Mouse (Mus musculus) retina, postnatal 1 day (tissue): Measurements from ENCODE around the gene Armc6.
A peak's percentile ranks its signal among the peaks of the same experiment; 100 is the strongest.

ENCODE experiments used
- DNase-seq: peaks from one replicate; pipeline ENCODE4 v3.0.0-alpha.2; 2012

The Armc6 gene

DNA sequence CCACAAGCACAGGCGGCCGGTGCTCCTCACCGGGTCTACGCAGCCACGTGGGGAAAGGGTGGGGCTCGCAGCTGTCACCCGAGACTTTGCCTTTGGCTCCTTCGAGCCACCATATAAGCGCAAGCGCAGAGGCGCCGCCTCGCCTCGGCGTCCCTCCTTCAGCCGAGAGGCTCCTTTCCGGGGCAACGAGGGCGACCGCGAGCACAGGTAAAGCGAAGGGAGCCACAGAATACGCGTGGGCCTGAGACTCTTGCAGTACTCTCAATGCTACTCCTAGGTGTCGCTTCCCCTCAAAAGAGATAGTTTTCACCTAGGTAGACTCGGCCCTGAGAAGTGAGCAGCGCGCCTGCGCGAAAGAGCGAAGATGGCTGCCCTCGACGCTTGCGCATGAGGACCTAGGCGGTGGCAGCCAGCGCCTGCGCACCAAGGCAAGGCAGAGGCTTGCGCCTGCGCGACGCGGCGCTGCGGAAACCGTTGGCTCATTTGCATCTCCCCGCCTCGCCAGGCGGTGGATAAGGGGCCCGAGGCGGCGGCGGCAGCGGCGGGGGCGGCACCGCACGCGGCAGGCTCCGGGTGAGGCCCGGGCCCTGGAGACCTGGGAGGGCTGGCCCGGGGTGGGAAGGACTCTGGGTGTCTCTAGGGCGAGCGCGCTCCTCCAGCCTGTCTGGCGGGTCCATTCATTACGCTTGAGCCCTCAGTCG, at the start of gene Armc6, which contains the start of gene Sugp2:
Gene Armc6 (minus strand): TSS at position 387 of the 701 bp plus-strand sequence.
Gene Sugp2 (plus strand): TSS at position 147 of the 701 bp plus-strand sequence.
- DNase-seq = peak; percentile 98

DNA sequence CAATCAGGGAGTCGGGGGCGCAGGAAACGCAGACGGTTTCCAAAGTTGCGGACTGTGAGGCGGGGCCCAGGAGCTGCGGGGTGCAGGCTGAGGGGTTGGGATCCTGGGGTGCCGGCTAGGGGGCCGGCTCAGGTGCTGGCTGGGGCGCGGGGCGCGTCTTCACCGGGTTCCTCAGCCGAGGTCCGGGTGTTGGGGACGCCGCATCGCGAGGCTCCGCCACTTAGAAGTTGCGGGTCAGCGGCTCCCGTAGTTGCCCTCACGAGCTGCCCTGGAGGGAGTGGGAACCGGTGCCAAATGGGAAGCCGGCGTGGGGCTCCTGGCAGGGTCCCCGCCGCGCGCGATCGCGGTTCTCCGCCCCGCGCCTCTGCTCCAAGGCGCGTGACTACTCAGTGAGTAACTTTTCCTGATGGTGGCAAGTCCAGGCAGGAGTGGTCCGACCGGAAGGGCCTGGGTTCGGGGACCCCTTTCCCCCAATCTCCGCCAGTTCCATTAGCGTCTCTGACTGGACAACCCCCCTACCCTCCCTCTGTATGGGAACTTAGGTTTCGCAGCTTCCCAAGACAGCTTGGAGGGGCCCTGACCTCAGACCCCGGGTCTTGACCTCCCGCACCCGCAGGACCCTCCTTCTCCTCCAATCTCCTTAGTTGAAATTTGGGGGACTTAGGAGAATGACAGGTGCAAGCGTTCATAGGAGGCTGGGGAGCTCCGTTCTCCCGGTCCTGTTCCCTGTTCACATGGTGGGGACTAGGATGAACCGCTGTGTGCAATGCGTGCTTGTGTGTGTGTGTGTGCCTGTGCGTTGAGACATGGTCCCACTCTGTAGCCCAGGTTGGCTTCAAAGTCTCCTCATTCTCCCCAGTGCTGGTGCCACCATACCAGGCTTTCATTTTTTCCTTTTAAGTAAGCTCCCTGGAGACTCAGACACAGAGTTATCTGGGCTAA, 49.1 kb upstream of the Armc6 start:
- DNase-seq = peak; percentile 32

DNA sequence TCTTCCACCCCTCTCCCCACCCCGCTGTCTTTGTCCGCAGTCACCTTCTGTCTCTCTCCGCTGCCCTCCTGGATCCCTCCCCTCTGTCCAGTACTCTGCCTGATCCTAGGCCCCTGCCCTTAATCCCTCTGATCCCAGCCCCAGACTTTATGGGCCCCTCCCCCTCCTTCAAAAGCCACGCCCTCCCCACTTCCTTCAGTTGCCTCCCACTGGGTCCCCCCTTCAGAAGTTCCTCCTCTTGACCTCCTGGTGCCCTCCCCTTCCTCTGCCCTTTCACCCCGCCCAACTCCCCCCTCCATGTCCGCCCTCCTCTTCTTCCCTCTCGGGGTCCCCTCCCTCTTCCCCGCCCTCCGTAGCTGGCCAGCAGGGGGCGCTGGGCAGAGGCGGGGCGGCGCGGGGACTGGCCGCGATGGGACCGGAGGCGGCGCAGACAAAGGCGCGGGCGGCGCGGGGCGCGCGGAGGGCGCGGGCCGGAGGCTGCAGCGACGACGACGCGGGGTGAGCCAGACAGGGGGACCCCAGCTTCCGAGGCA, 48.4 kb upstream of the Armc6 start, which contains the start of gene Homer3:
Gene Homer3 (plus strand): TSS at position 225 of the 533 bp plus-strand sequence.
- DNase-seq = peak; percentile 98

DNA sequence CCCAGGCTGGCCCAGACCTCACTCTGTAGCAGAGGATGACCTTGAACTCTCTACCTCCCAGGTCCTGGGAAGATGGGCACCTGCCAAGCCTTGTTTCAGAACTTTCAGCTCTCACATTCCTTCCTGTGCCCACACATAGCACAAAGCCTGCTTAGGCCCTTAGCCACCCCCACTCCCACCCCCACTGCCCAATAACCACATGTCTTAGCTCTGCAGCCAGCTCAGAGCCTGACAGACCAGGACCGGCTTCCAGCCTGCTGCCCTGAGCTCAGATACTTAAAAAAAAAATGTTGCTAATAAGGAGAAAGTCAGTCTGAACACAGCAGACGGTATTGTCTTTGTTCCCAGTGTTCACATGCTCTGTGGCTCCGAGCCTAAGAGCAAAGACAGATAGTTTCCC, 46.7 kb upstream of the Armc6 start:
- no peak for DNase-seq

DNA sequence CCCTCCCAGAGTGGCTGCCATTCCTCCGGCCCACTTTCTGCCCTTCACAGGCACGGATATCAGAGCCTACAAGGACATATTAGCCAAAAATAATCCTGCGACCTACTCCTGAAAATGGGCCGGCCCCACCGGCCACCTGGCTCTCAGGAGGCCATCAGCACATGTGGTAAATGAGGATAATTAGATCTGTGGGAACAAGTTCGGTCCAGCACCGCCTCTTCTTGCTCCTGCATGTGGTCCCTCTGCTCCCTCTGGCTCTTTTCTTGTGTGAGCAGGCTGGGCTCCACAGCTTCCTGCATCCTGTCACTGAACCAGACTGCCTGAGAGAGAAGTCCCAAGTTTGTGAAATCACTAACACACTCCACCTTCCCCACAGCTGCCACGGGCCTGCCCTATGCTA, 45.0 kb upstream of the Armc6 start:
- no peak for DNase-seq

DNA sequence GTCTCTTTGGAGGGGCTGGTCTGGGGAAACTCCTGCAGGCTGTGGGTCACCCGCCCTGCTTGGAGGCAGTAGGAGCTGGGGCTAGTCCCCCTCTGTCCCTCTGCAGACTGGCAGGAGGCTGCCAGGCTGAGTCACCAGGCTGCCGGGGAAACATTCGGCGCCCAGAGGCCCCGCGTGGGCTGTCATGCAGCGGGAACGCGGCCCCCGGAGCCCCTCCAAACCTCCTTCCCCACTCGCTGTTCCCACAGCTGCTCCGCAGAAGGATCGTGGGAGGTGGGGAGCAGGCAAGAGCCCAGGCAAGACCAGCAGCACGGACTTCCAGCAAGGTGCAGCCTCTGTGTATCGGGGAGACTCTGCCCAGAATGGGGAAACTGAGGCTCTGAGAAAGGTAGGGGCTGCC, 43.9 kb upstream of the Armc6 start:
- DNase-seq = no peak

DNA sequence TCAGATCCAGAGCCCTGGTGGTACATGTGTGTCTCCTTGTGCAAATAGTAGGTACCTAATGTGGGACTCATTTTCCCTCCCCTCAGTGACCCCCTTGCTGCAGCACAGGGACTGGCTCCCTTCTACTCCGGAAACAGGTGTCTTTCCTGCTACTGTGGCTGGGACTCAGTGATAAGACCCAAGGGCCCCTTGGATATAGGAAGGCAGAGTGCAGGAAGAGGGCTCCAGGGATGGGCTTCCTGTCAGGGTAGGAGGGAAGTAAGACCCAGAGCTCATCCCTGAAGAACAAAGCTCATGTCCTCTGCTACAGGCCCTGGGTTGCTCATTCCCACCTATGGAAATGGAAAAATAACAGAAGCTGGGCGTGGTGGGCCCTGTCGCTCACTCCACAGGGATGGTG, 42.2 kb upstream of the Armc6 start:
- no peak for DNase-seq

DNA sequence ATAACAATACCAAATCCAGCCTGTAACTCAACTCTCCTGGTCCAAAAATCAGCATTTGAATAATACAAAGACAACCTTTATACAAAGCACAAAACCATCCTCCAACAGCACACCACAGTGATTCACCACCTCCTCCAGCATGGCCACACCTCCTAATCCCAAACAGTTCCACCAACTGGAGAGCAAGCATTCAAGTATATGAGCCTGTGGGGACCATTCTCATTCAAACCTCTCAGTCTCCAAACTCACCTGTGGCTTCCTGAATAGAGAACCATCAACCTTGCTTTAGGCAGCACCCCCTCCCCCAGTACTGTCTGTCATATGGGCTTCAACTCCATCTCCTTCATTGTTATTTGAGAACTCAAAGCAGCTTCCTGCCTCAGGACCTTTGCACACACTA, 40.1 kb upstream of the Armc6 start:
- no peak for DNase-seq

DNA sequence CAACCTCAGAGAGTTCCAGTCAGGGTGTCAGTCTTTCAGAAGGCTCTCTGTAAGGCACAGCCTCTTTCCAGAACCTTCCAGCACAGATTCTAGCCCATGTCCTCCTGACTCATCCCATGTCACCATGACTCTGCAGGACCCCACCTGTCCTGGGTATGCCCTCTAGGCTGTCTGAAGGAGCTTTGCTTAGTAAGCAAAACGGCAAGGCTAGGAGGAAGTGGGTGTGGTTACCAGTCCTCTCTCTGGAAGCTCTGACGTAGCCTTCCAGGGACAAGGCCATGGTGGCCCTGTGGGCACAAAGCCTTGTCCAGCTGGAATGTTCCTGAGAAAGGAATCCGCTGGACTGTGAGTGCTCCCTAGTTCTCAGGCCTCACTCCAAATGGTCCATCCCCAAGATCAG, 38.7 kb upstream of the Armc6 start:
- no peak for DNase-seq

DNA sequence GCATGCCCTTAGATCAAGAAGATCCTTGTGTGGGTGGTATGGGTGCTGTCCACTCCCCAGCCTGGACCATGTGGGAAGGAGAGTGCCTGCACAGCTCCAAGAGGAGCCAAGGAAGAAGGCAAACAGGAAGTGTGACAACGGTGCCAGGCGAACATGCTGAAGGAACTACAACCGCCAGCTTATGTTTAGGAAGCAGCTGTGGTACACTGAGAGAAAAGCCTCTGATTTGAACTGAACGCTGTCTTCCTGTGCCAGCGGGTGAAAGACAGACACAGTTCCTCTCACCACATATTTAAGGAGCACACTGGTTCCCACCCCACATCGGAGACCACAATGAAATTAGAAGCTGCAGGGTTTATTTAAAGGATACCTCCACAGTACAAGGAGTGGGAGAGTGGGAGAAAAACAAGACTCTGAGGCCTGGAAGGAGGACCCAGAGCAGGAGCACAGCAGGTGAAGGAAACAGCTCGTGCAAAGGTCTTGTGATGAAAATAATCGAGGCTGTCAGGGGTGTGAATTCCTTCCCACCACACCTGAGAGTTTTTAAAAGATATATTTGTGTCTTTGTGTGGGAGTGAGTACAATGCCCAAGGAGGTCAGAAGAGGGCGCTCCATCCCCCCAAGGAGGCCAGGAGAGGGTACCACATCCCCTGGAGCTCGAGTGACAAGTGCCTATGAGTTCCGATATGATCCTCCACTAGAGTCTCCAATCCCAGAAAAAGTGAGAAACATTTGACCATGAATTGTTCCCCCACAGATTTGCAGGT, 34.7 kb upstream of the Armc6 start:
- DNase-seq = peak; percentile 54

DNA sequence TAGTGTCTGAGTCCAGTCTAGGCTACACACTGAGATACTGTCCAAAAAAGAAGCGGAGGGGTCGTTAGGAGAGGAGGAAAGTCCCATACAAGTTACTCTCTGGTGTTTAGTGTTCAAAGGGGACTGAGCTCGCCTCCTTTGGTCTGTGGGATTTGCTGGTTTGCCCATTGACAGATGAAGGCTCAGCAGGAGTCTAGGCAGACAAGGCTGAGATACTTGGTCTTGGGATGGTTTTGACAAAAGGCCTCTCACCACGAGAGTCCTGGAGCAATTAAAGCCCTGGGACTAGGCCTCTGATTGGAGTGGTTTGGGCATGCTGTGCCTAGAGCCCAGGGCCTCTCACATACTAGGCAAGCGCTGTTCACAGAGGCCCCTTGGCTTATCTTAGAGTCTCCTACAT, 34.0 kb upstream of the Armc6 start:
- no peak for DNase-seq

DNA sequence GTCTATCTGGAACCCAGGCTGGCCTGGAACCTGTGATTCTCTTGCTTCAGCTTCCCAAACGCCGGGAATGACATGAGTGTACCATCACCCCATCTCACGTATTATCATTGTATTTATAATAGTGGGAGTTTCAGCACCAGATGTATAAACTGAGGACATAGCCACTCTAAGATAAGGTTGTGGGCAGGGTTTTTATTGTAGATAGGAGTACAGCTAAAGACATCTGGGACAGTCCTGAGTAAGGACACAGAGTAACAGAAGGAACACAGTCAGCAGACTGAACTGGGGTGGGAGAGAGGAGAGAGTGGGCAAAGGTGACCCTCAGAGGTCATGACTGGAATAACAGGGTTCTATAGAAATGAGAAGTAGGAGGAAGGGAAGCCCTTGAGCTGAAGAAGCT, 33.4 kb upstream of the Armc6 start:
- DNase-seq = no peak

DNA sequence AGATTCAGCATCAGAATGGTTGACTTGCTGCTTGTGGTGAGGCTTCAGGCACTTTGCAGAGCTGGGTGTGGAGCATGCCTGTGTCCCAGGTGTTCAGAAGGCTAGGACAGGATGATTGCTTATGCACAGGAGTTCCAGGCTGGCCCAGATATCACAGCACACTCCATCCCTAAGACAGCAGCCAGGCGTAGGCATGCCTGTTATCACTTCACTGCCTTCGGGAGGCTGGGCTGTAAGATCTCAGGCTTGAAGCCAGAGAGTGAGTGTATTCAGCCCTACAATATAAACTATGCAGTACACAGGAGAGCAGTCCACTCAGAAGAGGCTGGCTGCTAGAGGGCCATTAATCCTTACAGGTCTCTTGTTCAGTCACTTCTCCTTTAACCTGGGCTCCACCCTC, 24.8 kb upstream of the Armc6 start:
- no peak for DNase-seq

DNA sequence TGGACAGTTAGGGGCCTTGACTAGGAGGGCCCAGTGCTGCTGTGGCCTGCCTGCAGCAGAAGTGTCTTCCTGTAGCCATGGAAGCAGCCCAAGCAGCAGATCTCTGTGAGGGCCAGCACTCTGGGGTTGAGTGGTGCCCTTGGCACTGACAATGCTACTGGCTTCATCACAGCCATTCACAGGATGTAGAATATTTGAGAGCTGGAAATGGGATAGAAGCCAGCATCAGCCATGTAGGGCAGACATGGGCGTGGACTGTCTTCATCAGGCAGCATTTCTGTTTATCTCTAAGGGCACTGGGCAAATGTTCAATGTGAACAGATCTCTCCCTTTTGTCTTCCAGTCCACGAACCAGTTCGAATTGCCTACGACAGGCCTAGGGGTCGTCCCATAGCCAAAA, 24.3 kb upstream of the Armc6 start:
- no peak for DNase-seq

DNA sequence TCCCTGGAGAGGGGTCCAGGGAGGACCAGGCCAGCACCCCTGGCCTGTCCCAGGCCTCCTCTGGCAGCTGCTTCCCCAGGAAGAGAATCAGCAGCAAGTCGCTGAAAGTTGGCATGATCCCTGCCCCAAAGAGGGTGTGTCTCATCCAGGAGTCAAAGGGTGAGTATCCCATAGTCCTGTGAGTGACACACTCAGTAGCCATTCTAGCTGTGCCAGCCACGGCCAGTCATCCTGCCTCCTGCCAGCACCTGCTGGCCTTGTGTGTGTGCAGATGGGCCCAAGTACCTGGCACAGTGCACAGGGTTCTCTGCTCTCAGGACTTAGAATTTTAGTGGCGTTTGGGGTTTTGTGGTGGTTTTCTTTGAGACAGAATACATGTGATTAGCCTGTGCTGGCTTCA, 23.2 kb upstream of the Armc6 start:
- DNase-seq = no peak

DNA sequence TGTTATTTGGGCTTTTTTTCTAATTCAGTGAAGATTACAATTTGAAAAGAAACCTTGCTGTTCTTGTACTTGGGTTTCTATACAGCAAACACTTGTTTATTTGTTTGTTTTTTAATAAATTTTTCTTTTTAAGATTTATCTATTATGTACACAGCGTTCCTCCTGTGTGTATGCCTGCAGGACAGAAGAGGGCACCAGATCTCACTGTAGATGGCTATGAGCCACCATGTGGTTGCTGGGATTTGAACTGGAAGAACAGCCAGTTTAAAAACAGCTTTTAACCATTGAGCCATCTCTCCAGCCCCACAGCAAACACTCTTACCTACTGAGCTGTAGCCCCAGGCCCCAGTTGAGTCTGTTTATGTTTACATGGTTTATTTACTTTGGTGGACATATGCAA, 20.4 kb upstream of the Armc6 start:
- DNase-seq = no peak

DNA sequence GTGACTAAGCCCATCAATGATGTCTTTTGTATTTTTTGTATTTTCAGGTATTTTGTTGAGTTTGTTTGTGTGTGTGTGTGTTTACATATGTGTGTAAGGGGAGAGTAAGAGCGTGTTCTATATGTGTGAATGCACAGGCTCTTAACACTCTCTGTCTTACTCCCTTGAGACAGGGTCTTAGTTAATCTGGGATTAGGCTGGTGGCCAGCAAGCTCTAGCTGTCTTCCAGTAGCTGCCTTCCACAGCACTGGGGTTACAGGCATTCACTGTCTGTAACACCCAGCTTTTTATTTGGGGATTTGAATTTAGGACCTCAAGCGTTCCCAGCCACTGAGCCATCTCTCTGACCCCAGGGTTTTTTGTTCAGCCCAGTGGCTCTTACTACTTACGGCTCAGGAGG, 13.6 kb upstream of the Armc6 start:
- DNase-seq = peak; percentile 65

DNA sequence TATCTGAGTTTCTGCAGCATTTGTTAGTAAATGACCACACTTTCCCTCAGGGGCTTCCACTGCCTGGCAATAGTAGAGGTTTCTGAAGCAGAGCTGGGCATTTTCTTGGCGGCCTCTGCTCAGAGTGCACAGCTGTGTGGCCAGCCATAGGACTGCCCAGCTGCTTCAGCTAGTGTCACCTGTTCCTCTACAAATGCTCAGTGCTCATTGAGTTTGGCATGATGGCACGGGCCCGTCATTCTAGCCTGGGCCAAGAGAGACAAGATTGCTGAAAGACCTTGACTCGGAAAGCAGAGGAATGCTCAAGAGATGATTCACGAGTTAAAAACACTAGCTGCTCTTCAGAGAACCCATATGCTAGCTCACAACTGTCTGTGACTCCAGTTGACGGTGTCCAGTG, 12.4 kb upstream of the Armc6 start:
- DNase-seq = no peak

DNA sequence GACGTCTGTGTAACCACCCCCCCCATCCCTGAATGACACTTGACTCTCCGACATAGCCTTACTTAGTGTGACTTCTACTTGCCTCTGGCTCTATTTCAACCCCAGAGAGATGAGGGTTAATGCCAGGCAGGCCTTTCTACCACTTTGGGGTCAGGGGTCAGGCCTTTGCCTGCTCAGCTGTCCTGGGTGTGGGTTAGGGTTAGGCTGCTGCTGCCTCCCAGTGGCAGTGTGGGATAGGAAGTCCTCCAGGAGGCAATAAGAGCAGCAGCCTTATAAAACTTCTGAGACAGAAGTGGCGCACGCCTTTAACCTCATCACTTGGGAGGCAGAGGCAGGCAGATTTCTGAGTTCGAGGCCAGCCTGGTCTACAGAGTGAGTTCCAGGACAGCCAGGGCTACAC, 6.4 kb upstream of the Armc6 start:
- no peak for DNase-seq

DNA sequence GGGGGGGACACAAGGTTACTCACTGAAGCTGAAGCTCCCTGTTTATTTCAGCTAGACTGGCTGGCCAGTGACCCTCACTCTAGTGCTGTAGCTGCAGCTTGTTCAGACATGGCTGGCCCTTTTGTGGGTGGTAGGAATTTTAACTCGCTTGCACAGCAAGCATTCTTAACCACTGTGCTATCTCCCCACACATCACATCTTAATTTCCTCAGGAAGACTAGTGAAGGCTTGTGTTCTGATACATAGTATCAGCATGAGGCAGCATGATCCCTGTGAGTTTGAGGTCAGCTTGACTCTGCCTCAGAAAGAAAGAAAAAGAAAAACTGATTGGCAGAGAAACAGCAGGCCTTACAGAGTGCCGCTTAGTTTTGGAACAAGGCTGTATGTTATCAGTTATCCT, 3.6 kb upstream of the Armc6 start:
- no peak for DNase-seq

DNA sequence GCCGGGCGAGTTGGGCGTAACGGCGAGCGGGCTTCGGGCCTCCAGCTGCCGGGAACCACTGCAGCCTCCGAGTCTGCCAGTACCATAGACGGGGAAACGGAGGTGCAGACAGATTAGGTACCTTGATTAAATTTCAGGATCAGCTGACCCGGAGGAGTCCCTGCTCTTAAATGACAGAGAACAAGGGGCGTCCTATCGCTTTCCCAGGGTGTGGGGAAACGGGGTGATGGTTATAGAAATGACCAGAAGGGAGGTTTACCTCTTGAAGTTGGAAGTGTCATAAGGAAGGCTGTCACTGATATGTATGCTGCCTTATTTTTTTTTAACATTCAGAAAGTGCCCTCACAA, 489 bp upstream of the Armc6 start:
- DNase-seq = no peak

DNA sequence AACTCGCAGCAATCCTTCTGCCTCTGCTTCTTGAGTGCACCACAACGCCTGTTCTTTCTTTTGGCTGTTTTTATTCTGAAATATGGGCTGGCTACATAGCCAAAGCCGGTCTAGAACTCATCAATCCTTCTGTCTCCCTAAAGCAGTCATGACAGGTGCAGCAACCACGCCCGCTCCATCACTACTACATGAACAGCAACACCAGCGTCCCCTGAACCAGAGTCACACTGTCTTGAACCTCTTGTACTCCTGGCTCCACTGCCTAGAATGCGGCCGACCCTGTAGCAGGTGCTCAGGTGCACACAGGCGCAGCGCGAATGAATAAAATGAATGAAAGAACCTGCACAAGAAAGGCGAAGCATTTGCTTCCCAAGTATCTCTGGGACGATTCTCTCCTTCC, 660 bp downstream of the Armc6 start:
- DNase-seq = no peak

DNA sequence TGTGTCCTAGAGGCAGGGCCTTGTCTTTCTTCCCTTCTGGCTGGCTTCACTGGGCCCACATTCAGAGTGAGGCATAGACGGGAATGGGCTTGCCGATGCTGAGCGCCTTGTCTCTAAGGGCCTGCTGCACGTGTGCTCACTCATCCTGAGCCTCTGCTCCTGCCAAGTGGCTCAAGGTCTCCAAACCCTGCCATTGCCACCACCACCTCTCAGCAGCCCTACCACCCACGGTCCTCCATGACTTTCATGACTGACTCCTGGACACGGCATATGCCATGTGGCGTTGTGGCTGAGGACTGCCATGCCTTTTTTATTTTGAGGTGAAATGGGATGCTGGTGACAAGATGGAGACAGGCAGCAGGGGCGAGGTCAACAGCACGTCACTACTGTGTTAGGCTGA, 3.4 kb downstream of the Armc6 start:
- DNase-seq = no peak
